Mouse (Mus musculus) erythroblast, embryonic 14.5 days (primary cell): ENCODE results near the gene Dgkg. TPM values are rescaled to one million over a fixed set of nuclear protein-coding genes. Genes with fewer than 3 reads are reported as not detected.

Source experiments
- H3K27me3 ChIP-seq: 2 replicates; pipeline ENCODE4 v1.6.1; 2012; ENCODE audit warnings: inconsistent platforms; ENCODE audit not compliant: control insufficient read depth
- H3K36me3 ChIP-seq: 2 replicates; pipeline ENCODE4 v1.6.1; 2012; ENCODE audit warnings: mild to moderate bottlenecking, inconsistent platforms; ENCODE audit not compliant: control insufficient read depth
- H3K4me1 ChIP-seq: 2 replicates; pipeline ENCODE4 v1.6.1; 2012; ENCODE audit warnings: inconsistent platforms; ENCODE audit not compliant: control insufficient read depth
- H3K4me3 ChIP-seq: replicated peaks from 2 replicates; pipeline ENCODE3; 2012; ENCODE audit warnings: moderate library complexity, mild to moderate bottlenecking, inconsistent platforms
- H3K9me3 ChIP-seq: 2 replicates; pipeline ENCODE4 v1.6.1; 2012; ENCODE audit warnings: low read length, inconsistent platforms, mixed read lengths; ENCODE audit not compliant: control insufficient read depth
- GATA1 ChIP-seq: IDR thresholded peaks from 2 replicates; pipeline ENCODE4 v1.6.1; 2012; ENCODE audit warnings: low read length, inconsistent platforms, mixed read lengths
- TAL1 ChIP-seq: IDR thresholded peaks from 3 replicates; pipeline ENCODE4 v1.6.1; 2012; ENCODE audit warnings: low read length, inconsistent platforms, mixed read lengths
- polyA plus RNA-seq: library from polyadenylated mRNA; stranded (reverse); fragments of >175 nt; gene quantifications from 2 replicates; pipeline ENCODE4 v1.2.3, GENCODE M21; 2012

Dgkg gene
- polyA plus RNA-seq, 1 experiment: not detected

GRCm38 (mm10) chr16:22630351-22630750 is 26.7 kb downstream of the Dgkg start:
- Histone ChIP-seq H3K4me1 (no peaks in the 10 kb centered on the region), H3K27me3 (no peaks in the 10 kb centered on the region), H3K4me3 (no peak overlapping the region), H3K9me3 (no peaks in the 10 kb centered on the region), H3K36me3 (no peaks in the 10 kb centered on the region)
- TF ChIP-seq TAL1 (no peak), GATA1 (no peak)

GRCm38 (mm10) chr16:22629900-22630299 is 27.1 kb downstream of the Dgkg start:
- TF ChIP-seq GATA1 (no peak), TAL1 (no peak)
- no peaks in the 10 kb centered on the region for H3K4me1 ChIP-seq
- no peaks in the 10 kb centered on the region for H3K27me3 ChIP-seq
- H3K4me3 ChIP-seq: no peak overlapping the region
- no peaks in the 10 kb centered on the region for H3K36me3 ChIP-seq
- no peaks in the 10 kb centered on the region for H3K9me3 ChIP-seq

DNA sequence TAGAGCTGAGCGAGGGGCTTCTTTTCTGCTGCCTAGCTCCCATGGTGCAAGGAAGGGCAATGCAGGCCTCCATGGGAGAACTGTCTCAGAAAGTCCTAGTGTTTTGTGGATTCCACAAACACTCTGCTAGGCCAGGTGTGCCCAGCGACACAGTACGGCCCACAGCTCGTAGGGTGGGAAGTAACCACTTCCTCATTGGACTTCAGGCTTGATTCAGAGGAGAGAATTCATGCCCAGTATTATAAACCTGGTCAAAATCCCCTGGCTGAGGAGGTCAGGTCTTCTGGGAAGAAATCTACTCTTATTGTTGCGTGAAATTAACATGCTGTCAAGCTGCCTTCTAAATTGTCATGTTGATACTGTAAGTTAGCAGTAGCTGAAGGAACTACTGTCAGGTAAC is 31.0 kb downstream of the Dgkg start:
- Histone ChIP-seq H3K4me3 (no peak overlapping the region), H3K27me3 (no peaks in the 10 kb centered on the region), H3K36me3 (no peaks in the 10 kb centered on the region), H3K9me3 (no peaks in the 10 kb centered on the region), H3K4me1 (no peaks in the 10 kb centered on the region)
- TF ChIP-seq GATA1 (no peak), TAL1 (no peak)

DNA sequence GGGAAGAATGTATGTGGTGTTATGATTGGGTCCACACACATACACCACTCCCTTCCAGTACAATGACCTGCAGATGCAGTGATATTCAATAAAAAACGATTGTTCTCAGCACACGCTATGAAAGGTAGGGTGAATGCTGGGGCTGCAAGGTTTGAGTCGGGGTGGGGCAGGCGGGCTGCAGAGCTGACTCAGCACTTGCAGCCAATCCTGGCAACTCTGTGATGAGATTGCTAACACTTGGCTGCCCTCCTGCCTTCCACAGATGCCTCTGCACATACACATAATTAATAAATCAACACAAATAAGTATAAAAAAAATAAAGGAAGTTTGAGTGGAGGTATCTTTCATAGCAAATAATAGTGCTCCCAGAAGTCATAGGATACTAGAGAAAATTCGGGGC is 31.6 kb downstream of the Dgkg start:
- TF ChIP-seq GATA1 (no peak), TAL1 (no peak)
- Histone ChIP-seq H3K36me3 (no peaks in the 10 kb centered on the region), H3K9me3 (no peaks in the 10 kb centered on the region), H3K27me3 (no peaks in the 10 kb centered on the region), H3K4me1 (no peaks in the 10 kb centered on the region), H3K4me3 (no peak overlapping the region)

DNA sequence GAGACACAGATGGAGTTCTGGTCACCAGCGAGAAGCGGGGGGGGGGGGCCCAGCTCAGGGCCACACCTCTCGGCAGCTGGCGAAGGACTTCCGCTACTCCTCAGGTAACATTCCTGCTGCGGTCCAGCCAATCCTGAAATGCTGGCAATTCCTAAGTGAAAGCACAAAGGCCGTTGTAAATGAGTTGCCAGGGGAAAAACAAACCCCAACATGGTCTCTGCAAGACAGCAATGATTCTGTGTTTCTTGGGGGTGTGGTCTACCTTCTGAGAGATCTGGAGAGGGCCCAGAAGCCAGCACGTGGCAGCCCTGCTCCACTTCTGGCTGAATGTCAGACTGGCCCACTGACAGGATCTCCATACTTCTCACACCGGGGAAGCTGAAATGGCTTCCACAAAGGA is 34.7 kb downstream of the Dgkg start:
- no peak overlapping the region for H3K4me3 ChIP-seq
- no peaks in the 10 kb centered on the region for H3K4me1 ChIP-seq
- no peaks in the 10 kb centered on the region for H3K36me3 ChIP-seq
- no peaks in the 10 kb centered on the region for H3K9me3 ChIP-seq
- TF ChIP-seq GATA1: no peak
- TF ChIP-seq TAL1: no peak
- H3K27me3 ChIP-seq: no peaks in the 10 kb centered on the region

- TF ChIP-seq GATA1 (no peak), TAL1 (no peak)
- Histone ChIP-seq H3K4me1 (no peaks in the 10 kb centered on the region), H3K36me3 (no peaks in the 10 kb centered on the region), H3K4me3 (no peak overlapping the region), H3K9me3 (no peaks in the 10 kb centered on the region), H3K27me3 (no peaks in the 10 kb centered on the region)
Observed at GRCm38 (mm10) chr16:22621299-22621920, 35.6 kb downstream of the Dgkg start.

- Histone ChIP-seq H3K9me3 (no peaks in the 10 kb centered on the region), H3K27me3 (no peaks in the 10 kb centered on the region), H3K4me1 (no peaks in the 10 kb centered on the region), H3K36me3 (no peaks in the 10 kb centered on the region), H3K4me3 (no peak overlapping the region)
- TF ChIP-seq TAL1 (no peak), GATA1 (no peak)
Observed at GRCm38 (mm10) chr16:22618424-22619056, 38.5 kb downstream of the Dgkg start.

GRCm38 (mm10) chr16:22615805-22616204 is 41.2 kb downstream of the Dgkg start:
- no peak for TF ChIP-seq TAL1
- TF ChIP-seq GATA1: no peak
- Histone ChIP-seq H3K9me3 (no peaks in the 10 kb centered on the region), H3K27me3 (no peaks in the 10 kb centered on the region), H3K4me3 (no peak overlapping the region), H3K4me1 (no peaks in the 10 kb centered on the region), H3K36me3 (no peaks in the 10 kb centered on the region)

DNA sequence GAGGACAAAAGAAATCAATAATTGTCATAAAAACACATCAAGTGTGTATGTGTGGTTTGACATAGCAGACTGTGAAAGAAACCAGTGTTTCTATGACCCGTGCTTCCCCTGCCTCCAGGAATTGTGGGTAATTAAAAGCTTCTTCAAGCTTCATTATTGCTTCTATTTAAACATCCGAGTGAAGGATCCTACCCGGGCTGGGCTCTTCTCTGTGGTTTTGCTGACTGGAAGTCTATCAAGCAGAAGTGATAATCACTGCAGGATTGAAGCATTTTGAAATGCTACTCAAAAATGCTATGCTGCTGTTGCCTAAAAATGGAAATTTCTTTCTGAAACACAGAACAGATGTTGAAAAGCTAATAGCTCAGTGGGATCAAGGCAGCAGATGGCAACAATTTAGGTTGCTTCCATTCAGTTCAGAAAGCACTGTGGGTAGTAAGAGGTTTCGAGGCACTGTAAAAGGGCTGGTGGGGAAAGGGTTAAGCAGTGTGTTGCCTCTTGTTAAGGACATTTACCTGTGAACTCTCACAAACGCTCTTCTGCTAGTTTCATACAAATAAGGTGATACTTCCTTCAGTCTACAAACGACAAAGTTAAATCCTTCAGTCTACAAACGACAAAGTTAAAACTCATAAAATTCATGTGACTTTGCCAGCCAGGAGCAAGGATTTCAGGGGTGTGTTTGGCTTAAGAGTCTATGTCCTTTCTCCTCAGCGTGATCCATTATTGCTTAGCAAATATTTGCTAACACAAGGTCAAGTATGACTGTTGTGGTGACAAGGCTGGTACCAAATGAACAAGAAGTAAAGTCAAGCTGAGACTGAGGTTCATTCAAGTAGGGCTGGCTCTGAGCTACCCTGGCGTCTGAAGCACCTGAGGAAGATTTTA is 43.6 kb downstream of the Dgkg start:
- H3K27me3 ChIP-seq: no peaks in the 10 kb centered on the region
- no peak for TF ChIP-seq TAL1
- TF ChIP-seq GATA1: no peak
- H3K4me1 ChIP-seq: no peaks in the 10 kb centered on the region
- no peaks in the 10 kb centered on the region for H3K9me3 ChIP-seq
- no peak overlapping the region for H3K4me3 ChIP-seq
- H3K36me3 ChIP-seq: no peaks in the 10 kb centered on the region
